Mouse (Mus musculus): ENCODE measurements around the gene Grk6. TPM values are rescaled to one million over a fixed set of nuclear protein-coding genes. Genes with fewer than 3 reads are reported as not detected.
A peak's percentile ranks its signal among the peaks of the same experiment; 100 is the strongest.

The Grk6 gene
- polyA plus RNA-seq, 1 experiment from 2014 or later = 52.3 TPM

GRCm38 (mm10) chr13:55476256-55476655 lies 31.4 kb downstream of the Grk6 start:
- Histone ChIP-seq H3K27ac (ENCODE audit: low read depth, low read length) (no peak overlapping the region), H3K4me3 (ENCODE audit: low read depth, low read length) (no peak overlapping the region), H3K27me3 (ENCODE audit: control insufficient read depth, insufficient read depth, low read length) (no peaks in the 10 kb centered on the region), H3K9ac (ENCODE audit: low read length) (no peak overlapping the region), H3K36me3 (ENCODE audit: control insufficient read depth, insufficient read depth, low read length) (peaks cover 46% of the 10 kb centered on the region), H3K4me2 (no peak overlapping the region), H3K9me3 (ENCODE audit: control insufficient read depth, low read length) (no peaks in the 10 kb centered on the region), H3K4me1 (ENCODE audit: control insufficient read depth, insufficient read depth, low read length) (peaks cover 48% of the 10 kb centered on the region)
- DNase-seq (ENCODE audit: low spot score, missing footprints) = no peak
- ATAC-seq (ENCODE audit: low FRiP score) = no peak
- WGBS = 92% methylated on average over 8 of the region's 8 CpGs

- peaks cover 58% of the 10 kb centered on the region for H3K36me3 ChIP-seq (ENCODE audit: control insufficient read depth, insufficient read depth, low read length)
- H3K9me3 ChIP-seq (ENCODE audit: control insufficient read depth, low read length) = no peaks in the 10 kb centered on the region
- no peak for DNase-seq (ENCODE audit: low spot score, missing footprints)
- no peak overlapping the region for H3K4me3 ChIP-seq (ENCODE audit: low read depth, low read length)
- no peak overlapping the region for H3K4me2 ChIP-seq
- no peak overlapping the region for H3K27ac ChIP-seq (ENCODE audit: low read depth, low read length)
- WGBS = 76% methylated on average over 15 of the region's 16 CpGs
- no peak overlapping the region for H3K9ac ChIP-seq (ENCODE audit: low read length)
- ATAC-seq (ENCODE audit: low FRiP score) = no peak
- no peaks in the 10 kb centered on the region for H3K27me3 ChIP-seq (ENCODE audit: control insufficient read depth, insufficient read depth, low read length)
- H3K4me1 ChIP-seq (ENCODE audit: control insufficient read depth, insufficient read depth, low read length) = peaks cover 37% of the 10 kb centered on the region
Observed at GRCm38 (mm10) chr13:55477492-55477891, 32.6 kb downstream of the Grk6 start.

GRCm38 (mm10) chr13:55478036-55478435 lies 33.2 kb downstream of the Grk6 start:
- WGBS = 55% methylated on average over 5 of the region's 5 CpGs

GRCm38 (mm10) chr13:55479008-55479407 lies 34.1 kb downstream of the Grk6 start:
- no peak overlapping the region for H3K27ac ChIP-seq (ENCODE audit: low read depth, low read length)
- H3K9ac ChIP-seq (ENCODE audit: low read length) = no peak overlapping the region
- no peaks in the 10 kb centered on the region for H3K27me3 ChIP-seq (ENCODE audit: control insufficient read depth, insufficient read depth, low read length)
- ATAC-seq (ENCODE audit: low FRiP score) (no peak), DNase-seq (ENCODE audit: low spot score, missing footprints) (no peak)
- WGBS = 93% methylated on average over 7 of the region's 7 CpGs
- H3K36me3 ChIP-seq (ENCODE audit: control insufficient read depth, insufficient read depth, low read length) = peaks cover 63% of the 10 kb centered on the region
- no peak overlapping the region for H3K4me2 ChIP-seq
- H3K9me3 ChIP-seq (ENCODE audit: control insufficient read depth, low read length) = no peaks in the 10 kb centered on the region
- H3K4me3 ChIP-seq (ENCODE audit: low read depth, low read length) = no peak overlapping the region
- peaks cover 33% of the 10 kb centered on the region for H3K4me1 ChIP-seq (ENCODE audit: control insufficient read depth, insufficient read depth, low read length)

More at GRCm38 (mm10) chr13:55478036-55478435, 33.2 kb downstream of the Grk6 start:
- peaks cover 61% of the 10 kb centered on the region for H3K36me3 ChIP-seq (ENCODE audit: control insufficient read depth, insufficient read depth, low read length)
- DNase-seq (ENCODE audit: low spot score, missing footprints) = peak; percentile 95
- H3K4me2 ChIP-seq = no peak overlapping the region
- H3K4me3 ChIP-seq (ENCODE audit: low read depth, low read length) = no peak overlapping the region
- no peak overlapping the region for H3K27ac ChIP-seq (ENCODE audit: low read depth, low read length)
- H3K9me3 ChIP-seq (ENCODE audit: control insufficient read depth, low read length) = no peaks in the 10 kb centered on the region
- no peak overlapping the region for H3K9ac ChIP-seq (ENCODE audit: low read length)
- no peak for ATAC-seq (ENCODE audit: low FRiP score)
- H3K4me1 ChIP-seq (ENCODE audit: control insufficient read depth, insufficient read depth, low read length) = peaks cover 33% of the 10 kb centered on the region
- H3K27me3 ChIP-seq (ENCODE audit: control insufficient read depth, insufficient read depth, low read length) = no peaks in the 10 kb centered on the region

GRCm38 (mm10) chr13:55479929-55480328 lies 35.1 kb downstream of the Grk6 start:
- ATAC-seq (ENCODE audit: low FRiP score) = no peak
- Histone ChIP-seq H3K36me3 (ENCODE audit: control insufficient read depth, insufficient read depth, low read length) (peaks cover 57% of the 10 kb centered on the region), H3K4me3 (ENCODE audit: low read depth, low read length) (no peak overlapping the region)

GRCm38 (mm10) chr13:55482542-55482941 lies 37.7 kb downstream of the Grk6 start:
- Histone ChIP-seq H3K4me3 (ENCODE audit: low read depth, low read length) (no peak overlapping the region), H3K36me3 (ENCODE audit: control insufficient read depth, insufficient read depth, low read length) (peaks cover 39% of the 10 kb centered on the region), H3K4me2 (no peak overlapping the region), H3K4me1 (ENCODE audit: control insufficient read depth, insufficient read depth, low read length) (peaks cover 35% of the 10 kb centered on the region), H3K9me3 (ENCODE audit: control insufficient read depth, low read length) (no peaks in the 10 kb centered on the region), H3K9ac (ENCODE audit: low read length) (no peak overlapping the region), H3K27me3 (ENCODE audit: control insufficient read depth, insufficient read depth, low read length) (no peaks in the 10 kb centered on the region), H3K27ac (ENCODE audit: low read depth, low read length) (no peak overlapping the region)
- 89% methylated on average over 7 of the region's 7 CpGs for WGBS
- no peak for ATAC-seq (ENCODE audit: low FRiP score)
- DNase-seq (ENCODE audit: low spot score, missing footprints) = no peak

More at GRCm38 (mm10) chr13:55479929-55480328, 35.1 kb downstream of the Grk6 start:
- H3K9me3 ChIP-seq (ENCODE audit: control insufficient read depth, low read length) = no peaks in the 10 kb centered on the region
- H3K27ac ChIP-seq (ENCODE audit: low read depth, low read length) = no peak overlapping the region
- DNase-seq (ENCODE audit: low spot score, missing footprints) = no peak
- H3K9ac ChIP-seq (ENCODE audit: low read length) = no peak overlapping the region
- no peak overlapping the region for H3K4me2 ChIP-seq
- H3K4me1 ChIP-seq (ENCODE audit: control insufficient read depth, insufficient read depth, low read length) = peaks cover 33% of the 10 kb centered on the region
- no peaks in the 10 kb centered on the region for H3K27me3 ChIP-seq (ENCODE audit: control insufficient read depth, insufficient read depth, low read length)

GRCm38 (mm10) chr13:55483071-55483470 lies 38.2 kb downstream of the Grk6 start:
- Histone ChIP-seq H3K4me1 (ENCODE audit: control insufficient read depth, insufficient read depth, low read length) (peaks cover 36% of the 10 kb centered on the region), H3K27ac (ENCODE audit: low read depth, low read length) (peak overlapping the region; percentile 51; the same call in 1 of the 2 replicates), H3K36me3 (ENCODE audit: control insufficient read depth, insufficient read depth, low read length) (peaks cover 35% of the 10 kb centered on the region), H3K4me3 (ENCODE audit: low read depth, low read length) (peak overlapping the region; percentile 4; the same call in 1 of the 2 replicates), H3K9me3 (ENCODE audit: control insufficient read depth, low read length) (no peaks in the 10 kb centered on the region), H3K9ac (ENCODE audit: low read length) (peak overlapping the region; percentile 33; the same call in 1 of the 2 replicates), H3K27me3 (ENCODE audit: control insufficient read depth, insufficient read depth, low read length) (no peaks in the 10 kb centered on the region), H3K4me2 (peak overlapping the region; percentile 83)
- ATAC-seq (ENCODE audit: low FRiP score) = no peak
- WGBS = 60% methylated on average over 9 of the region's 9 CpGs
- DNase-seq (ENCODE audit: low spot score, missing footprints) = no peak

GRCm38 (mm10) chr13:55483593-55483992 lies 38.7 kb downstream of the Grk6 start:
- Histone ChIP-seq H3K4me1 (ENCODE audit: control insufficient read depth, insufficient read depth, low read length) (peaks cover 40% of the 10 kb centered on the region), H3K36me3 (ENCODE audit: control insufficient read depth, insufficient read depth, low read length) (peaks cover 35% of the 10 kb centered on the region), H3K4me2 (peak overlapping the region; percentile 83), H3K27me3 (ENCODE audit: control insufficient read depth, insufficient read depth, low read length) (no peaks in the 10 kb centered on the region), H3K9me3 (ENCODE audit: control insufficient read depth, low read length) (no peaks in the 10 kb centered on the region), H3K4me3 (ENCODE audit: low read depth, low read length) (peak overlapping the region; percentile 4; the same call in 1 of the 2 replicates), H3K27ac (ENCODE audit: low read depth, low read length) (peak overlapping the region; percentile 72), H3K9ac (ENCODE audit: low read length) (peak overlapping the region; percentile 99; the same call in 1 of the 2 replicates)
- WGBS = 14% methylated on average over 15 of the region's 15 CpGs
- ATAC-seq (ENCODE audit: low FRiP score) (peak; percentile 43), DNase-seq (ENCODE audit: low spot score, missing footprints) (peak; percentile 97)

GRCm38 (mm10) chr13:55484520-55485088 lies 39.7 kb downstream of the Grk6 start:
- H3K27me3 ChIP-seq (ENCODE audit: control insufficient read depth, insufficient read depth, low read length) = no peaks in the 10 kb centered on the region
- peak overlapping the region; percentile 72 for H3K27ac ChIP-seq (ENCODE audit: low read depth, low read length)
- peak overlapping the region; percentile 74 for H3K4me3 ChIP-seq (ENCODE audit: low read depth, low read length)
- peak overlapping the region; percentile 99 for H3K9ac ChIP-seq (ENCODE audit: low read length)
- peaks cover 32% of the 10 kb centered on the region for H3K36me3 ChIP-seq (ENCODE audit: control insufficient read depth, insufficient read depth, low read length)
- H3K9me3 ChIP-seq (ENCODE audit: control insufficient read depth, low read length) = no peaks in the 10 kb centered on the region
- H3K4me1 ChIP-seq (ENCODE audit: control insufficient read depth, insufficient read depth, low read length) = peaks cover 40% of the 10 kb centered on the region
- DNase-seq (ENCODE audit: low spot score, missing footprints) (peak; percentile 90), ATAC-seq (ENCODE audit: low FRiP score) (no peak)
- peak overlapping the region; percentile 83 for H3K4me2 ChIP-seq
- WGBS = 17% methylated on average over 7 of the region's 7 CpGs

All from midbrain, embryonic 11.5 days (tissue).